Mouse (Mus musculus) left cerebral cortex, adult 6 months (tissue): ENCODE results near the gene Hist2h2aa2. TPM values are rescaled to one million over a fixed set of nuclear protein-coding genes. Genes with fewer than 3 reads are reported as not detected.

Source experiments
- long read RNA-seq, 2 experiments: library from polyadenylated mRNA; unstranded; transcript quantifications; one replicate each; pipeline ENCODE4 v2.0.0; 2019 to 2020
- polyA plus RNA-seq: library from polyadenylated mRNA; unstranded; fragments of <200 nt; fragmentation: Nextera tagmentation; gene quantifications from 2 replicates; pipeline ENCODE4 v1.2.3, GENCODE M21; 2021

The Hist2h2aa2 gene
- polyA plus RNA-seq = 72.8 and 123 TPM in 2 replicates
- long read RNA-seq, experiment 1, transcript Hist2h2aa2-201 (1 exons, 528 nt) = major isoform, 12 of 12 reads
- long read RNA-seq, experiment 1, partial matches to known transcripts = 0 of 12 reads
- long read RNA-seq, experiment 1, other reads (novel, unspliced or antisense) = 0 of 12 reads
- long read RNA-seq, experiment 2, transcript Hist2h2aa2-201 (1 exons, 528 nt) = major isoform, 49 of 49 reads
- long read RNA-seq, experiment 2, partial matches to known transcripts = 0 of 49 reads
- long read RNA-seq, experiment 2, other reads (novel, unspliced or antisense) = 0 of 49 reads

DNA sequence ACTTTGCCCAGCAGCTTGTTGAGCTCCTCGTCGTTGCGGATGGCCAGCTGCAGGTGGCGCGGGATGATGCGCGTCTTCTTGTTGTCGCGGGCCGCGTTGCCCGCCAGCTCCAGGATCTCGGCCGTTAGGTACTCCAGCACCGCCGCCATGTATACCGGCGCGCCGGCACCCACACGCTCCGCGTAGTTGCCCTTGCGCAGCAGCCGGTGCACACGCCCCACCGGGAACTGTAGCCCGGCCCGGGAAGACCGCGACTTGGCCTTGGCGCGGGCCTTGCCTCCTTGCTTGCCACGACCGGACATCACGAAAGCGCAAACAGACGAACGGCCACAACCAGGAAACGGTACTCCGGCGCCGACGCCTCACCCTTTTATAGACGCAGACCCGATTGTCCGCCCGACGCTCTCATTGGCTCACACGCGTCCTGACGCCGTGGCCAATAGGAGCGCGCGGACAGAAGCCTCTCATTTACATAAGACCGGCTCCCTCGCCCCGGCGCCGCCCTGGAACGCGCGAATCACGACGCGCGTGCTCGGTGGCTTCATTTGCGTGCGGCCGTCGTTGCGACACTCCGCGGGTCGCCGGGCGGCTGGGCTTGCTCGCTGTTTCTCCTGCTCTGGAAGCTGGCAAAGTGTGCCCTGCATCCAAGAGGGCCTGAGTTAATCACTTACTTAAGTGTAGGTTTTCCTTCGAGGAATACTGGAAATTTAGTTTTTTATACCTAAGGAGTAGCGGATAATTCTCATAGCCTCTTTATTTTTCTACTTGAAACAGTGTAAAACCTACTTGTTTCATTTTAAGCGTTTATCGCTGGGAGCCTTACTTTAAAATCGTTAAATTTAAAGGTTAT is at the start of gene Hist2h2aa2:
Gene Hist2h2aa2, minus strand, starts transcription at position 328 of the 850 bp plus-strand sequence.

DNA sequence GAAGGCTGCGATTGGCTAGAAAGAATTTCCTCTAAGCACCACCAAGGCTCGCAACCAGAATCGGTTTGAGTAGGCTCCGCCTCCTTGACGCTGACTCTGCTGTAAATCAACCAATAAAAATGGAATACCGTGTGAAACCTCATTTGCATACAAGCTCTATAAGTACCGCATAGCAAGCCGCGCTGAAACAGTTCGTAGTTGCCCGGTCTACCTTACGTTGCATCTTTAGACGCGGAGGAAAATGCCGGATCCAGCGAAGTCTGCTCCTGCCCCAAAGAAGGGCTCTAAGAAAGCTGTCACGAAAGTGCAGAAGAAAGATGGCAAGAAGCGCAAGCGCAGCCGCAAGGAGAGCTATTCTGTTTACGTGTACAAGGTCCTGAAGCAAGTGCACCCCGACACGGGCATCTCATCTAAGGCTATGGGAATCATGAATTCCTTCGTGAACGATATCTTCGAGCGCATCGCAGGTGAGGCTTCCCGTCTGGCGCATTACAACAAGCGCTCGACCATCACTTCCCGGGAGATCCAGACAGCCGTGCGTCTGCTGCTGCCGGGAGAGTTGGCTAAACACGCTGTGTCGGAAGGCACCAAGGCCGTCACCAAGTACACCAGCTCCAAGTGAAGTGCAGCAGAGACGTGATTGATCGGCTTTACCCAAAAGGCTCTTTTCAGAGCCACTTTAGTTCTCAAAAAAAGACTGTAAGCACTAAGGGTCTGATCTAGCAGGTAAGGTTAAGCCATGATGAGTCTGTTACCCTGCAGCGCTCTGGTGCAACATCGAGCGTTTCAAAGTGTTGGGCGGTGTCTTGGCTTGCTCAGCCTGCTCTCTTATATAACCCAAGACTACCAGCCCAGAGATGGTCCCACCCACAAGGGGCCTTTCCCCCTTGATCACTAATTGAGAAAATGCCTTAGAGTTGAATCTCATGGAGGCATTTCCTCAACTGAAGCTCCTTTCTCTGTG is 29.7 kb upstream of the Hist2h2aa2 start, which contains the start of gene Hist2h2bb:
Gene Hist2h2bb, plus strand, starts transcription at position 242 of the 964 bp plus-strand sequence.

DNA sequence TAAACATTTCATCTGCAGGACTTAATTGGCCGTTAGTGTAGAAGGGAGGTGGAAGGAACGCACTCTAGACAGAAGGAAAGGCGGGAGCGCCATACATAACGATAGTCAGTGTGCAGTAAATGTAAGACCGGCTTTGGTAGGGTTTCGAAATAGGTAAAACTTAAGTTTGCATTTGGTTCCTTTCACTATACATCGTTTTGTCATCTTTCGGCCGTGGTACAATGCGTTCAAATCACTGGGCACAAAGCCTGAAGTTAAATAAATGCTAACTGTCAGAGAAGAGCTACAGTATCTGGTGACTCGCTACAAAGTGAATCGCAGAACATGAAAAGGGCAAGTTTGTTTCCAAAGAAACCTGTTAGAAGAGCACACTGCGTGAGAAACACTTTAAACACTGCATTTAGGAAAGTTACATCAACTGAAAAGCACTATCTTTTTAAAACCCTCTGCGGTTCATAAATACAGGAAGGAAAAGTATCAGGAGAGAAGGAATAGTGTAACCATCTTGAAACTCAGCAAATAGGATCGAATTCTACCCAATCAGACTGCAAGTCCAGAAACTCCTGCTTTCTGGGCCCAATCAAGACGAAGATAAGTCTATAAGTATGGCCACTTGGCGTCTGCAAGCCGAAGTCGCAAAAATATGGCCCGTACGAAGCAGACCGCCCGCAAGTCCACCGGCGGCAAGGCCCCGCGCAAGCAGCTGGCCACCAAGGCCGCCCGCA is 28.1 kb upstream of the Hist2h2aa2 start, which contains the start of gene Hist2h3b:
Gene Hist2h3b, plus strand, starts transcription at position 604 of the 725 bp plus-strand sequence.

DNA sequence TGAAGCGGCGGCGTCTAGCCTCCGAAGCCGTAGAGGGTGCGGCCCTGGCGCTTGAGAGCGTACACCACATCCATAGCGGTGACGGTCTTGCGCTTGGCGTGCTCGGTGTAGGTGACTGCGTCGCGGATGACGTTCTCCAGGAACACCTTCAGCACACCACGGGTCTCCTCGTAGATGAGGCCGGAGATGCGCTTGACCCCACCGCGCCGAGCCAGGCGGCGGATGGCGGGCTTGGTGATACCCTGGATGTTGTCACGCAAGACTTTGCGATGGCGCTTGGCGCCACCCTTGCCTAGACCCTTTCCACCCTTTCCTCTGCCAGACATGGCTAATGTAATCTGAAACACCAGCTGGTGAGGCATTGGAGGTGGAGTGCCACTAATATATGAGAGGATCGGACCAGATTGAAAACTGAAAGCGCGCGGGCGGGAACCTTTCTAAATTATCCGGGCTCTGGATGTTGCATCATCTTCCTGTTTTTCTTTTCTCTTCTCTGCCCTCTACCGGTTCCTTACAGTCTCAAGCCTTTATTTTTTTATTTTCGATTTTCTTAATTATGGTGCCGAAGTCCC is 23.0 kb upstream of the Hist2h2aa2 start, which contains the start of gene Hist2h4:
Gene Hist2h4, minus strand, starts transcription at position 333 of the 572 bp plus-strand sequence.

DNA sequence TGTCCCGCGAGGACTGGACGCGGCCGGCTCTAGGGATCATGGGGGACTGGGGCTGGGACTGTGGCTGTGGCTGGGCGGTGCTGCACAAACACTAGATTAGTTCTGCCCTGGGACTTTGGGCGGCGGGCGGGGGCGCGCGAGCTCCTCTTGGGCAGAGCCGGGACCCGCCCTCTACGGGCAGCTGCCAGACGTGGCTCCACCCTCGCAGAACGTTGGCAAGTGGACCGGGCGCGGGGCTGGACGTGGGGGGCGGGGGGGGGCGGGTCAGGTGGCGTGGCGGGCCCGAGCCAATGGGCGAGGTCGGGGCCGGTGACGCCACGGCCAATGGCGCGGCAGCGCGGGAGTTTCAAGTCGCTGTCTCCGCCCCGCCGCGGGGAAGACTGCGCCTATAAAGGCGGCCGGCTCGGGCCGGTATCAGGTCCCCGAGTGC is 6.4 kb upstream of the Hist2h2aa2 start, which contains the start of gene Hist2h3c1:
Gene Hist2h3c1, plus strand, starts transcription at position 259 of the 430 bp plus-strand sequence.

GRCm38 (mm10) chr3:96245003-96245886 is 5.2 kb upstream of the Hist2h2aa2 start, which contains the start of gene Hist2h2aa1:
TSS of gene Hist2h2aa1 (plus strand) at chr3:96245497.

DNA sequence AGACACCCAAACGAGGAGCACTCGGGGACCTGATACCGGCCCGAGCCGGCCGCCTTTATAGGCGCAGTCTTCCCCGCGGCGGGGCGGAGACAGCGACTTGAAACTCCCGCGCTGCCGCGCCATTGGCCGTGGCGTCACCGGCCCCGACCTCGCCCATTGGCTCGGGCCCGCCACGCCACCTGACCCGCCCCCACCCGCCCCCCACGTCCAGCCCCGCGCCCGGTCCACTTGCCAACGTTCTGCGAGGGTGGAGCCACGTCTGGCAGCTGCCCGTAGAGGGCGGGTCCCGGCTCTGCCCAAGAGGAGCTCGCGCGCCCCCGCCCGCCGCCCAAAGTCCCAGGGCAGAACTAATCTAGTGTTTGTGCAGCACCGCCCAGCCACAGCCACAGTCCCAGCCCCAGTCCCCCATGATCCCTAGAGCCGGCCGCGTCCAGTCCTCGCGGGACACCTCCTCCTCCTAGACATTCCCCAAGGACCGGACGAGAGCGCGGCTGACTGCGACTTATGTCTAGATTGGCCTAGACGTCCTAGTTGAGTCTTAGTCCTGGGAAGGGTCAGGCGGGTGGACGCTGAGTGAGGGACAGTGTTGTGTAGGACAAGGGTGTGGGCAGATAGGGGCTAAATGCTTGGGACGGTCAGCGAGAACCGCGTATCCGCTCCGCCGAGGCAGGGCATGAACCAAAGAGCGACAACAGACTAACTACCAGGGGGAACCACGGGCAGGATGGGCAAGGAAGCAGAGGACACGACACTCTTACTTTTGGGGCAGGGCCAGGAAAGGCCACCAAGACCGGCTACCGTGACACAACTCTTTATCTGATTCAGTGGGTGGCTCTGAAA is 902 bp downstream of the Hist2h2aa2 start, which contains the start of gene Hist2h3c2:
Gene Hist2h3c2, minus strand, starts transcription at position 174 of the 840 bp plus-strand sequence.

GRCm38 (mm10) chr3:96220765-96221639 is 19.1 kb downstream of the Hist2h2aa2 start, which contains the start of the genes Hist2h2ac and Hist2h2be:
TSS of gene Hist2h2ac (minus strand) at chr3:96220880.
TSS of gene Hist2h2be (plus strand) at chr3:96221119.

DNA sequence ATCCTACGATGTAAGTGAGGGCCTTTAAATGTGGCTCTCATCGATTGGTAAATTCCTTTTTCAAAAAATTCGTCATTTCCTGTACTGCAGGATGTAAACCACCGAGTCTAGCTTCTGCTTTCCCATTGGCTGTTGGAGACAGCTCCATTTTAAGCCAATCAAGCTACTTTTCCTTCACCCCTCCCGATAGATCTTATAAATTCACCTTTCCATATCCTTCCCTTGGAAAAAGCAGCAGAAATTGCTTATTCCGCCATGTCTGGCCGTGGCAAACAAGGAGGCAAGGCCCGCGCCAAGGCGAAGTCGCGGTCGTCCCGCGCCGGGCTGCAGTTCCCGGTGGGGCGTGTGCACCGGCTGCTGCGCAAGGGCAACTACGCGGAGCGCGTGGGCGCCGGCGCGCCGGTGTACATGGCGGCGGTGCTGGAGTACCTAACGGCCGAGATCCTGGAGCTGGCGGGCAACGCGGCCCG is 20.4 kb downstream of the Hist2h2aa2 start, which contains the start of the genes Bola1 and Hist2h2ab:
Gene Bola1, minus strand, starts transcription at position 49 of the 470 bp plus-strand sequence.
Gene Hist2h2ab, plus strand, starts transcription at position 205 of the 470 bp plus-strand sequence.

Other genes starting within 250 kb of the Hist2h2aa2 start
- gene Plekho1, start 244.3 kb downstream of the Hist2h2aa2 start, polyA plus RNA-seq = 16.5 and 28.8 TPM in 2 replicates
- gene Vps45, start 181.8 kb downstream of the Hist2h2aa2 start, polyA plus RNA-seq = 26.6 and 36.6 TPM in 2 replicates
- 6.3 and 9.2 TPM in 2 replicates for gene Otud7b, start 135.7 kb downstream of the Hist2h2aa2 start, polyA plus RNA-seq
- gene Mtmr11, start 78.3 kb downstream of the Hist2h2aa2 start, polyA plus RNA-seq = 2.8 and 3.6 TPM in 2 replicates
- gene Sf3b4, start 67.9 kb downstream of the Hist2h2aa2 start, polyA plus RNA-seq = 17.7 and 42.8 TPM in 2 replicates
- 68.9 and 69.5 TPM in 2 replicates for gene Sv2a, start 59.1 kb downstream of the Hist2h2aa2 start, polyA plus RNA-seq
- gene Bola1, start 20.6 kb downstream of the Hist2h2aa2 start, polyA plus RNA-seq = 65.5 and 81.7 TPM in 2 replicates
- gene Hist2h2ab, start 20.4 kb downstream of the Hist2h2aa2 start, polyA plus RNA-seq = 0.48 TPM in 1 of 2 replicates, not detected in the other
- 1.9 and 7.2 TPM in 2 replicates for gene Hist2h2ac, start 19.4 kb downstream of the Hist2h2aa2 start, polyA plus RNA-seq
- gene Hist2h2be, start 19.2 kb downstream of the Hist2h2aa2 start, polyA plus RNA-seq = 3.9 and 7.0 TPM in 2 replicates
- 1.3 and 4.7 TPM in 2 replicates for gene Hist2h3c2, start 1.1 kb downstream of the Hist2h2aa2 start, polyA plus RNA-seq
- 110 and 145 TPM in 2 replicates for gene Hist2h2aa1, start 5.2 kb upstream of the Hist2h2aa2 start, polyA plus RNA-seq
- 0.31 and 0.82 TPM in 2 replicates for gene Hist2h3c1, start 6.4 kb upstream of the Hist2h2aa2 start, polyA plus RNA-seq
- gene Hist2h4, start 23.0 kb upstream of the Hist2h2aa2 start, polyA plus RNA-seq = 0.64 and 1.9 TPM in 2 replicates
- 3.8 and 8.0 TPM in 2 replicates for gene Hist2h3b, start 28.4 kb upstream of the Hist2h2aa2 start, polyA plus RNA-seq
- not detected in 2 replicates for gene Hist2h2bb, start 29.5 kb upstream of the Hist2h2aa2 start, polyA plus RNA-seq
- gene Fcgr1, start 53.7 kb upstream of the Hist2h2aa2 start, polyA plus RNA-seq = 2.0 and 4.6 TPM in 2 replicates
- gene BC107364, start 212.0 kb upstream of the Hist2h2aa2 start, polyA plus RNA-seq = not detected in 2 replicates